ENCODE assay signal across 8 mouse cellular contexts in genomic region chr2:71629301-71630142, GRCm38 (mm10).
DNase-seq lines count a peak whose midpoint lies in the region; ATAC-seq and TF ChIP-seq lines count a peak whose summit lies in the region.

No protein-coding gene starts in this region.

- peaks cover 6% of the 10 kb centered on the region for H3K4me1 ChIP-seq in ES-Bruce4 (ENCODE audit: control insufficient read depth, insufficient read depth, low read length)
- peaks cover 54% of the 10 kb centered on the region for H3K4me1 ChIP-seq in forebrain, embryonic 13.5 days
- H3K4me1 ChIP-seq in intestine, embryonic 14.5 days (replicated peaks; ENCODE audit: control insufficient read depth, insufficient read depth, low read length): peaks cover 13% of the 10 kb centered on the region
- H3K4me1 ChIP-seq in liver, embryonic 16.5 days (ENCODE audit: control insufficient read depth, low read depth, low read length): peaks cover 6% of the 10 kb centered on the region; the same call in 1 of the 2 replicates

- peak overlapping the region; percentile 81 for H3K4me2 ChIP-seq in forebrain, embryonic 13.5 days
- peak overlapping the region; percentile 78 for H3K4me2 ChIP-seq in intestine, embryonic 14.5 days (ENCODE audit: low read length)
- peak overlapping the region; percentile 49 for H3K4me2 ChIP-seq in liver, embryonic 16.5 days (ENCODE audit: low read depth, low read length)

- ATAC-seq in forebrain, embryonic 13.5 days: 0 out of 2 replicates have a peak, but pooled peaks have one; percentile 20
- no peak for ATAC-seq in intestine, embryonic 14.5 days (replicated peaks; ENCODE audit: low FRiP score, low TSS enrichment, low read depth)
- no peak for ATAC-seq in liver, embryonic 16.5 days (ENCODE audit: low read depth)

- peak overlapping the region; percentile 14; the same call in 1 of the 2 replicates for H3K9ac ChIP-seq in ES-Bruce4 (ENCODE audit: low read depth, poor library complexity, severe bottlenecking)
- H3K9ac ChIP-seq in forebrain, embryonic 13.5 days: peak overlapping the region; percentile 66
- peak overlapping the region; percentile 14; the same call in 1 of the 2 replicates for H3K9ac ChIP-seq in intestine, embryonic 14.5 days (ENCODE audit: low read length)
- H3K9ac ChIP-seq in liver, embryonic 16.5 days (ENCODE audit: low read depth, low read length): no peak overlapping the region

- peak; percentile 87 for TF ChIP-seq EP300 in ES-Bruce4 (IDR thresholded peaks at IDR 0.05; ENCODE audit: insufficient read depth, low read depth, low read length)

- under 1% methylated on average over 43 of the region's 43 CpGs for WGBS in forebrain, embryonic 13.5 days
- WGBS in intestine, embryonic 14.5 days: 2% methylated on average over 43 of the region's 43 CpGs
- WGBS in liver, embryonic 16.5 days (ENCODE audit: insufficient replicate concordance): 3% methylated on average over 43 of the region's 43 CpGs

- H3K9me3 ChIP-seq in ES-Bruce4 (replicated peaks; ENCODE audit: control insufficient read depth, insufficient read depth, low read length, poor library complexity, severe bottlenecking): no peaks in the 10 kb centered on the region
- H3K9me3 ChIP-seq in forebrain, embryonic 13.5 days (replicated peaks): no peaks in the 10 kb centered on the region
- no peaks in the 10 kb centered on the region for H3K9me3 ChIP-seq in intestine, embryonic 14.5 days (ENCODE audit: control insufficient read depth, low read length)
- H3K9me3 ChIP-seq in liver, embryonic 16.5 days (replicated peaks; ENCODE audit: control insufficient read depth, low read length): no peaks in the 10 kb centered on the region

- peak; percentile 17 to 21 for DNase-seq in cerebellum, postnatal 25 days
- DNase-seq in cerebellum, adult 11-12 months: no peak
- peak; percentile 67 for DNase-seq in intestine, embryonic 14.5 days (ENCODE audit: low spot score)
- DNase-seq in right cerebral cortex, adult 2 months (ENCODE audit: low spot score in 2 of 2): peak; percentile 63 to 72
- no peak for DNase-seq in urinary bladder, postnatal 36 days (ENCODE audit: low spot score in 2 of 2)

- H3K36me3 ChIP-seq in ES-Bruce4 (ENCODE audit: control insufficient read depth, insufficient read depth, low read length, poor library complexity, severe bottlenecking): no peaks in the 10 kb centered on the region
- H3K36me3 ChIP-seq in forebrain, embryonic 13.5 days (ENCODE audit: poor library complexity, severe bottlenecking): no peaks in the 10 kb centered on the region
- H3K36me3 ChIP-seq in intestine, embryonic 14.5 days (ENCODE audit: control insufficient read depth, insufficient read depth, low read length): no peaks in the 10 kb centered on the region
- H3K36me3 ChIP-seq in liver, embryonic 16.5 days (ENCODE audit: control insufficient read depth, insufficient read depth): no peaks in the 10 kb centered on the region

- TF ChIP-seq POLR2A in ES-Bruce4 (IDR thresholded peaks at IDR 0.05; ENCODE audit: insufficient read depth, low read length): no peak

- no peaks in the 10 kb centered on the region for H3K27me3 ChIP-seq in ES-Bruce4 (ENCODE audit: control insufficient read depth, insufficient read depth, low read length, poor library complexity, severe bottlenecking)
- H3K27me3 ChIP-seq in forebrain, embryonic 13.5 days: no peaks in the 10 kb centered on the region
- H3K27me3 ChIP-seq in intestine, embryonic 14.5 days (replicated peaks; ENCODE audit: control insufficient read depth, insufficient read depth, low read length): no peaks in the 10 kb centered on the region
- H3K27me3 ChIP-seq in liver, embryonic 16.5 days (ENCODE audit: control insufficient read depth, insufficient read depth, low read depth, low read length): peaks cover 26% of the 10 kb centered on the region

- no peak for TF ChIP-seq CTCF in ES-Bruce4 (IDR thresholded peaks at IDR 0.05; ENCODE audit: low read depth, low read length)

- H3K27ac ChIP-seq in ES-Bruce4 (ENCODE audit: insufficient read depth, low read length): peak overlapping the region; percentile 23
- H3K27ac ChIP-seq in forebrain, embryonic 13.5 days: peak overlapping the region; percentile 66
- H3K27ac ChIP-seq in intestine, embryonic 14.5 days (ENCODE audit: low read depth): no peak overlapping the region
- H3K27ac ChIP-seq in liver, embryonic 16.5 days (ENCODE audit: low read length): no peak overlapping the region

- peak overlapping the region; percentile 43 for H3K4me3 ChIP-seq in ES-Bruce4 (ENCODE audit: low read depth, low read length)
- peak overlapping the region; percentile 43 for H3K4me3 ChIP-seq in forebrain, embryonic 13.5 days
- peak overlapping the region; percentile 35 for H3K4me3 ChIP-seq in intestine, embryonic 14.5 days (ENCODE audit: low read depth, low read length)
- H3K4me3 ChIP-seq in liver, embryonic 16.5 days (ENCODE audit: low read depth, low read length): peak overlapping the region; percentile 33

Comparison
In these comparisons a context has a peak if more than half of its experiments do, and no peak if none do; other contexts are left out.
1. DNase-seq: peak in cerebellum, postnatal 25 days (2 of 2), intestine, embryonic 14.5 days (single experiment) and right cerebral cortex, adult 2 months (2 of 2); none in cerebellum, adult 11-12 months (single experiment) and urinary bladder, postnatal 36 days (0 of 2).
2. H3K27ac ChIP-seq: peak in ES-Bruce4 (single experiment) and forebrain, embryonic 13.5 days (single experiment); none in intestine, embryonic 14.5 days (single experiment) and liver, embryonic 16.5 days (single experiment).
3. Peak in every context shown above with its lines, with median percentiles within 50 percentile points of each other: H3K4me3 ChIP-seq and H3K4me2 ChIP-seq.